Mouse (Mus musculus) thymus, postnatal 10 days (tissue): ENCODE results near the gene Pde1b.

Experiments
- DNase-seq, 2 experiments: peaks; one replicate each; pipeline ENCODE4 v3.0.0; 2021; ENCODE audit warnings: low spot score in 2 of 2

The Pde1b gene

GRCm38 (mm10) chr15:103551053-103551452 lies 48.2 kb downstream of the Pde1b start:
- DNase-seq, result no peak

GRCm38 (mm10) chr15:103552096-103552690 lies 49.4 kb downstream of the Pde1b start:
- DNase-seq, result peak in 1 of 2 experiments; percentile 44

GRCm38 (mm10) chr15:103564981-103565380 lies 62.1 kb downstream of the Pde1b start, which contains the start of gene Glycam1:
Gene Glycam1 (minus strand): TSS chr15:103565081.
- DNase-seq, result no peak
